Mouse (Mus musculus) cerebellum, adult 2 months (tissue): ENCODE results near the gene Mpp3.

Experiments
- CTCF ChIP-seq: fragments of 200-500 bp; IDR thresholded peaks from 2 replicates; pipeline ENCODE4 v1.5.1; 2011; ENCODE audit warnings: low read depth, mild to moderate bottlenecking, control low read depth, low read length, moderate library complexity, borderline replicate concordance; ENCODE audit not compliant: insufficient read depth
- POLR2A ChIP-seq: fragments of 200-500 bp; IDR thresholded peaks from 2 replicates; pipeline ENCODE4 v1.6.1; 2011; ENCODE audit warnings: low read length, control low read depth, borderline replicate concordance; ENCODE audit not compliant: insufficient read depth

DNA sequence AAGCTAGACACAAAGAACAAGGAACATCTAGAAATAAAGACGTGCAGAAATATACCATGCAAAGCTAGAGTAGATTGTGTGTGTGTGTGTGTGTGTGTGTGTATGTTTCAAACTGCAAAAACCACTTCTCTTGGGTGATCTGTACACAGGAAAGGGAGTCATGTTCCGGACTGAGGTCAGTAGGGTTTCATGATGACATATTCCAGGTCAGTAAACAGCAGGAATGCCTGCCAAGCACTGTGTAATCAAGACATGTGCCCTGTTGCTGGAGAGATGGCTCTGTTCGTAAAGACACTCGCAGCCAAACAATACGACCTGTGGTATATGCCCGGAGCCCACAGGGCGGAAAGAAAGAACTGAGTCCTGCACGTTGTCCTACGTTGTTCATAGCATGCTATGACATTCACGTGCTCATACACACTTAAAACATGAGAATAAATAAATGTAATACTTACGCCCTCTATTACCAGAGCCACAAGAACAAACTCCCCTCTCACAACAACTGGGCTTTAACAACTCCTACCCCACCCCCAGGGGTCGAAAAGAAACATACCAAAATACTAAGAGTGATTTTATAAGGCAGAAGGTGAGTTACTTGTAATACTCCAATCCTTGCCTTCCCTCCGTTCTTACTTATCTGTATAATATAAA is 11.4 kb upstream of the Mpp3 start:
- TF ChIP-seq CTCF (no peak), POLR2A (no peak)
